Mouse (Mus musculus) hindbrain, embryonic 13.5 days (tissue): ENCODE measurements around the gene D6Ertd527e. TPM values are rescaled to one million over a fixed set of nuclear protein-coding genes. Genes with fewer than 3 reads are reported as not detected.

ENCODE experiments used
- ATAC-seq: fragments of 200-750 bp; cut with Nextera tagmentation; 2 replicates; pipeline ENCODE4 v1.8.0; 2017; ENCODE audit warnings: moderate TSS enrichment; ENCODE audit not compliant: low FRiP score
- H3K27ac ChIP-seq: fragments of 300-500 bp; sonication (generic); 2 replicates; pipeline ENCODE4 v1.5.1; 2015; ENCODE audit warnings: inconsistent platforms, mild to moderate bottlenecking, moderate library complexity
- H3K27me3 ChIP-seq: fragments of 300-500 bp; sonication (generic); 2 replicates; pipeline ENCODE4 v1.6.1; 2015; ENCODE audit warnings: mild to moderate bottlenecking, inconsistent platforms
- H3K36me3 ChIP-seq: fragments of 300-500 bp; sonication (generic); 2 replicates; pipeline ENCODE4 v1.6.1; 2015; ENCODE audit warnings: mild to moderate bottlenecking, inconsistent platforms
- H3K4me1 ChIP-seq: fragments of 300-500 bp; sonication (generic); replicated peaks from 2 replicates; pipeline ENCODE4 v1.6.1; 2015; ENCODE audit warnings: inconsistent platforms
- H3K4me2 ChIP-seq: fragments of 300-500 bp; sonication (generic); 2 replicates; pipeline ENCODE4 v1.6.1; 2015; ENCODE audit warnings: inconsistent platforms, mild to moderate bottlenecking, moderate library complexity
- H3K4me3 ChIP-seq: fragments of 300-500 bp; sonication (generic); 2 replicates; pipeline ENCODE4 v1.5.1; 2015; ENCODE audit warnings: mild to moderate bottlenecking, inconsistent platforms
- H3K9ac ChIP-seq: fragments of 300-500 bp; sonication (generic); 2 replicates; pipeline ENCODE4 v1.6.1; 2015; ENCODE audit warnings: mild to moderate bottlenecking, inconsistent platforms
- H3K9me3 ChIP-seq: fragments of 300-500 bp; sonication (generic); 2 replicates; pipeline ENCODE4 v1.6.1; 2016; ENCODE audit warnings: inconsistent platforms
- WGBS: fragments of 180-500 bp; shearing (Covaris S2); methylation state at CpG from one replicate; pipeline ENCODE4 v1.1.7; 2015; 5-methylcytosine and 5-hydroxymethylcytosine counted together
- polyA plus RNA-seq: library from polyadenylated mRNA; unstranded; fragments of >200 nt; fragmentation: Nextera tagmentation; extraction: Ambion mirVana; gene quantifications from 2 replicates; pipeline ENCODE4 v1.2.1, GENCODE M21; 2015

The D6Ertd527e gene
- polyA plus RNA-seq, 1 experiment from 2014 or later: 0.42 TPM

- Histone ChIP-seq H3K4me2 (no peak overlapping the region), H3K4me1 (peaks cover 20% of the 10 kb centered on the region), H3K9ac (no peak overlapping the region), H3K9me3 (no peaks in the 10 kb centered on the region), H3K36me3 (peaks cover 4% of the 10 kb centered on the region; the same call in 1 of the 2 replicates), H3K27me3 (no peaks in the 10 kb centered on the region), H3K27ac (no peak overlapping the region), H3K4me3 (no peak overlapping the region)
- 76% methylated on average over 12 of the region's 12 CpGs for WGBS
- ATAC-seq: 0 out of 2 replicates have a peak, but pooled peaks have one; percentile 36
These were observed 57.1 kb downstream of the D6Ertd527e start for GRCm38 (mm10) chr6:87161391-87162263.

Other genes with a start within 250 kb of the D6Ertd527e start
- gene Nfu1, start 95.5 kb upstream of the D6Ertd527e start, polyA plus RNA-seq: 126 and 130 TPM in 2 replicates
- gene Gfpt1, start 61.9 kb upstream of the D6Ertd527e start, polyA plus RNA-seq: 19.0 and 22.5 TPM in 2 replicates
- gene Antxr1, start 231.1 kb downstream of the D6Ertd527e start, polyA plus RNA-seq: 3.5 and 3.8 TPM in 2 replicates
- not detected in 2 replicates for gene Gkn1, start 246.2 kb downstream of the D6Ertd527e start, polyA plus RNA-seq